Mouse (Mus musculus) neural tube, embryonic 10.5 days (tissue): ENCODE data around the gene C1ql1.

Source experiments
- DNase-seq: peaks from one replicate; pipeline ENCODE4 v3.0.0-alpha.2; 2017; ENCODE audit warnings: low spot score; ENCODE audit errors: extremely low spot score

Gene C1ql1

GRCm38 (mm10) chr11:102958870-102959269, 12.4 kb upstream of the C1ql1 start:
- no peak for DNase-seq

GRCm38 (mm10) chr11:102958431-102958830, 11.9 kb upstream of the C1ql1 start:
- no peak for DNase-seq

- DNase-seq: no peak
Observed at GRCm38 (mm10) chr11:102957692-102958091, 11.2 kb upstream of the C1ql1 start.

- DNase-seq: no peak
Observed at GRCm38 (mm10) chr11:102956962-102957614, 10.6 kb upstream of the C1ql1 start.

GRCm38 (mm10) chr11:102952922-102953321, 6.4 kb upstream of the C1ql1 start:
- no peak for DNase-seq

- DNase-seq: peak; percentile 57
Observed at GRCm38 (mm10) chr11:102948043-102948961, 1.8 kb upstream of the C1ql1 start.

- DNase-seq: no peak
Observed at GRCm38 (mm10) chr11:102946992-102947343, 480 bp upstream of the C1ql1 start.

- DNase-seq: peak; percentile 47
Observed at GRCm38 (mm10) chr11:102945306-102946264, 903 bp downstream of the C1ql1 start.

- no peak for DNase-seq
Observed at GRCm38 (mm10) chr11:102941236-102941635, 5.3 kb downstream of the C1ql1 start.

GRCm38 (mm10) chr11:102939024-102939675, 7.3 kb downstream of the C1ql1 start:
- no peak for DNase-seq

- DNase-seq: no peak
Observed at GRCm38 (mm10) chr11:102937529-102938182, 8.8 kb downstream of the C1ql1 start.

- DNase-seq: peak; percentile 40
Observed at GRCm38 (mm10) chr11:102936272-102936671, 10.2 kb downstream of the C1ql1 start.

GRCm38 (mm10) chr11:102930672-102931071, 15.8 kb downstream of the C1ql1 start:
- no peak for DNase-seq

- DNase-seq: no peak
Observed at GRCm38 (mm10) chr11:102925351-102925717, 21.2 kb downstream of the C1ql1 start.

- peak; percentile 96 for DNase-seq
Observed at GRCm38 (mm10) chr11:102924557-102925350, 21.7 kb downstream of the C1ql1 start, which contains the start of gene Kif18b. TSS of gene Kif18b (minus strand) at chr11:102925124.

- DNase-seq: no peak
Observed at GRCm38 (mm10) chr11:102921491-102921890, 25.0 kb downstream of the C1ql1 start.

GRCm38 (mm10) chr11:102918077-102918476, 28.4 kb downstream of the C1ql1 start:
- no peak for DNase-seq

- no peak for DNase-seq
Observed at GRCm38 (mm10) chr11:102915380-102915779, 31.1 kb downstream of the C1ql1 start.

GRCm38 (mm10) chr11:102911376-102911775, 35.1 kb downstream of the C1ql1 start:
- no peak for DNase-seq

GRCm38 (mm10) chr11:102903654-102904053, 42.8 kb downstream of the C1ql1 start:
- no peak for DNase-seq
